Mouse (Mus musculus): ENCODE data around the gene Mta1. TPM values are rescaled to one million over a fixed set of nuclear protein-coding genes. Genes with fewer than 3 reads are reported as not detected.

The Mta1 gene
- polyA plus RNA-seq, 1 experiment from 2014 or later: 19.4 TPM

GRCm38 (mm10) chr12:113101251-113101960, 3.3 kb downstream of the Mta1 start:
- H3K4me2 ChIP-seq (replicated peaks; ENCODE audit: low read depth, low read length): no peak overlapping the region
- DNase-seq (ENCODE audit: low spot score): no peak
- H3K27me3 ChIP-seq (ENCODE audit: control insufficient read depth, insufficient read depth, low read length): no peaks in the 10 kb centered on the region
- no peak overlapping the region for H3K9ac ChIP-seq (ENCODE audit: low read depth, low read length)
- WGBS: 84% methylated on average over 9 of the region's 9 CpGs
- no peaks in the 10 kb centered on the region for H3K36me3 ChIP-seq (ENCODE audit: control insufficient read depth, insufficient read depth, low read length)
- H3K9me3 ChIP-seq (ENCODE audit: control insufficient read depth, low read length): no peaks in the 10 kb centered on the region
- ATAC-seq (ENCODE audit: low FRiP score): no peak
- no peak overlapping the region for H3K27ac ChIP-seq (ENCODE audit: low read depth, low read length)
- H3K4me3 ChIP-seq (ENCODE audit: low read depth, low read length): no peak overlapping the region
- peaks cover 2% of the 10 kb centered on the region for H3K4me1 ChIP-seq (replicated peaks; ENCODE audit: control insufficient read depth, insufficient read depth, low read length)

GRCm38 (mm10) chr12:113102461-113102860, 4.4 kb downstream of the Mta1 start:
- 70% methylated on average over 6 of the region's 6 CpGs for WGBS
- no peak overlapping the region for H3K4me3 ChIP-seq (ENCODE audit: low read depth, low read length)
- no peaks in the 10 kb centered on the region for H3K27me3 ChIP-seq (ENCODE audit: control insufficient read depth, insufficient read depth, low read length)
- no peak overlapping the region for H3K4me2 ChIP-seq (replicated peaks; ENCODE audit: low read depth, low read length)
- H3K27ac ChIP-seq (ENCODE audit: low read depth, low read length): no peak overlapping the region
- DNase-seq (ENCODE audit: low spot score) (peak; percentile 70), ATAC-seq (ENCODE audit: low FRiP score) (0 out of 2 replicates have a peak, but pooled peaks have one; percentile 31)
- no peaks in the 10 kb centered on the region for H3K36me3 ChIP-seq (ENCODE audit: control insufficient read depth, insufficient read depth, low read length)
- H3K9me3 ChIP-seq (ENCODE audit: control insufficient read depth, low read length): no peaks in the 10 kb centered on the region
- peaks cover 2% of the 10 kb centered on the region; the same call in 1 of the 2 replicates for H3K4me1 ChIP-seq (replicated peaks; ENCODE audit: control insufficient read depth, insufficient read depth, low read length)
- H3K9ac ChIP-seq (ENCODE audit: low read depth, low read length): no peak overlapping the region

- Histone ChIP-seq H3K4me2 (replicated peaks; ENCODE audit: low read depth, low read length) (no peak overlapping the region), H3K27ac (ENCODE audit: low read depth, low read length) (no peak overlapping the region), H3K4me3 (ENCODE audit: low read depth, low read length) (no peak overlapping the region), H3K27me3 (ENCODE audit: control insufficient read depth, insufficient read depth, low read length) (no peaks in the 10 kb centered on the region), H3K4me1 (replicated peaks; ENCODE audit: control insufficient read depth, insufficient read depth, low read length) (peaks cover 2% of the 10 kb centered on the region; the same call in 1 of the 2 replicates), H3K36me3 (ENCODE audit: control insufficient read depth, insufficient read depth, low read length) (no peaks in the 10 kb centered on the region), H3K9me3 (ENCODE audit: control insufficient read depth, low read length) (no peaks in the 10 kb centered on the region), H3K9ac (ENCODE audit: low read depth, low read length) (no peak overlapping the region)
- DNase-seq (ENCODE audit: low spot score) (no peak), ATAC-seq (ENCODE audit: low FRiP score) (no peak)
- WGBS: 87% methylated on average over 8 of the region's 8 CpGs
Measured at GRCm38 (mm10) chr12:113103846-113104451, 5.9 kb downstream of the Mta1 start.

GRCm38 (mm10) chr12:113106386-113106785, 8.3 kb downstream of the Mta1 start:
- DNase-seq (ENCODE audit: low spot score) (no peak), ATAC-seq (ENCODE audit: low FRiP score) (no peak)
- Histone ChIP-seq H3K4me3 (ENCODE audit: low read depth, low read length) (no peak overlapping the region), H3K27ac (ENCODE audit: low read depth, low read length) (no peak overlapping the region), H3K4me1 (replicated peaks; ENCODE audit: control insufficient read depth, insufficient read depth, low read length) (no peaks in the 10 kb centered on the region), H3K4me2 (replicated peaks; ENCODE audit: low read depth, low read length) (no peak overlapping the region), H3K36me3 (ENCODE audit: control insufficient read depth, insufficient read depth, low read length) (no peaks in the 10 kb centered on the region), H3K27me3 (ENCODE audit: control insufficient read depth, insufficient read depth, low read length) (no peaks in the 10 kb centered on the region), H3K9ac (ENCODE audit: low read depth, low read length) (no peak overlapping the region), H3K9me3 (ENCODE audit: control insufficient read depth, low read length) (no peaks in the 10 kb centered on the region)
- WGBS: 98% methylated on average over 6 of the region's 6 CpGs

GRCm38 (mm10) chr12:113107431-113108124, 9.5 kb downstream of the Mta1 start:
- Histone ChIP-seq H3K36me3 (ENCODE audit: control insufficient read depth, insufficient read depth, low read length) (no peaks in the 10 kb centered on the region), H3K27me3 (ENCODE audit: control insufficient read depth, insufficient read depth, low read length) (no peaks in the 10 kb centered on the region), H3K27ac (ENCODE audit: low read depth, low read length) (no peak overlapping the region), H3K4me2 (replicated peaks; ENCODE audit: low read depth, low read length) (no peak overlapping the region), H3K4me1 (replicated peaks; ENCODE audit: control insufficient read depth, insufficient read depth, low read length) (no peaks in the 10 kb centered on the region), H3K9me3 (ENCODE audit: control insufficient read depth, low read length) (no peaks in the 10 kb centered on the region), H3K4me3 (ENCODE audit: low read depth, low read length) (no peak overlapping the region), H3K9ac (ENCODE audit: low read depth, low read length) (no peak overlapping the region)
- DNase-seq (ENCODE audit: low spot score): no peak
- WGBS: 92% methylated on average over 4 of the region's 4 CpGs
- no peak for ATAC-seq (ENCODE audit: low FRiP score)

GRCm38 (mm10) chr12:113108528-113109283, 10.6 kb downstream of the Mta1 start:
- DNase-seq (ENCODE audit: low spot score) (no peak), ATAC-seq (ENCODE audit: low FRiP score) (peak; percentile 21; the same call in 1 of the 2 replicates)
- H3K4me1 ChIP-seq (replicated peaks; ENCODE audit: control insufficient read depth, insufficient read depth, low read length): no peaks in the 10 kb centered on the region
- no peak overlapping the region for H3K27ac ChIP-seq (ENCODE audit: low read depth, low read length)
- WGBS: 92% methylated on average over 17 of the region's 17 CpGs
- H3K9me3 ChIP-seq (ENCODE audit: control insufficient read depth, low read length): no peaks in the 10 kb centered on the region
- H3K4me2 ChIP-seq (replicated peaks; ENCODE audit: low read depth, low read length): no peak overlapping the region
- 0 out of 2 replicates have a peak, but pooled peaks cover 1% of the 10 kb centered on the region for H3K36me3 ChIP-seq (ENCODE audit: control insufficient read depth, insufficient read depth, low read length)
- H3K9ac ChIP-seq (ENCODE audit: low read depth, low read length): no peak overlapping the region
- H3K27me3 ChIP-seq (ENCODE audit: control insufficient read depth, insufficient read depth, low read length): no peaks in the 10 kb centered on the region
- H3K4me3 ChIP-seq (ENCODE audit: low read depth, low read length): no peak overlapping the region

- Histone ChIP-seq H3K27ac (ENCODE audit: low read depth, low read length) (no peak overlapping the region), H3K36me3 (ENCODE audit: control insufficient read depth, insufficient read depth, low read length) (peaks cover 6% of the 10 kb centered on the region; the same call in 1 of the 2 replicates)
- ATAC-seq (ENCODE audit: low FRiP score): no peak
Measured at GRCm38 (mm10) chr12:113109801-113110200, 11.7 kb downstream of the Mta1 start.

GRCm38 (mm10) chr12:113114141-113114540, 16.1 kb downstream of the Mta1 start:
- H3K9ac ChIP-seq (ENCODE audit: low read depth, low read length): no peak overlapping the region
- H3K27ac ChIP-seq (ENCODE audit: low read depth, low read length): no peak overlapping the region
- H3K4me2 ChIP-seq (replicated peaks; ENCODE audit: low read depth, low read length): no peak overlapping the region
- no peaks in the 10 kb centered on the region for H3K4me1 ChIP-seq (replicated peaks; ENCODE audit: control insufficient read depth, insufficient read depth, low read length)
- peaks cover 13% of the 10 kb centered on the region for H3K36me3 ChIP-seq (ENCODE audit: control insufficient read depth, insufficient read depth, low read length)
- no peak overlapping the region for H3K4me3 ChIP-seq (ENCODE audit: low read depth, low read length)
- 96% methylated on average over 4 of the region's 4 CpGs for WGBS
- DNase-seq (ENCODE audit: low spot score) (no peak), ATAC-seq (ENCODE audit: low FRiP score) (no peak)
- H3K9me3 ChIP-seq (ENCODE audit: control insufficient read depth, low read length): no peaks in the 10 kb centered on the region
- no peaks in the 10 kb centered on the region for H3K27me3 ChIP-seq (ENCODE audit: control insufficient read depth, insufficient read depth, low read length)

More at GRCm38 (mm10) chr12:113109801-113110200, 11.7 kb downstream of the Mta1 start:
- Histone ChIP-seq H3K4me2 (replicated peaks; ENCODE audit: low read depth, low read length) (no peak overlapping the region), H3K4me1 (replicated peaks; ENCODE audit: control insufficient read depth, insufficient read depth, low read length) (no peaks in the 10 kb centered on the region), H3K9me3 (ENCODE audit: control insufficient read depth, low read length) (no peaks in the 10 kb centered on the region), H3K27me3 (ENCODE audit: control insufficient read depth, insufficient read depth, low read length) (no peaks in the 10 kb centered on the region), H3K9ac (ENCODE audit: low read depth, low read length) (no peak overlapping the region), H3K4me3 (ENCODE audit: low read depth, low read length) (no peak overlapping the region)
- no peak for DNase-seq (ENCODE audit: low spot score)
- 89% methylated on average over 10 of the region's 10 CpGs for WGBS

All from hindbrain, embryonic 11.5 days (tissue).